ENCODE assay signal across 17 mouse cellular contexts in genomic region chr14:29269816-29270215, GRCm38 (mm10).
DNase-seq lines count a peak whose midpoint lies in the region; ATAC-seq and TF ChIP-seq lines count a peak whose summit lies in the region.
"Had no signal": no experiment of that assay in that cellular context is flagged by ENCODE, and none has a peak within 500 bp of the region (broad histone marks: within the 10 kb centered on the region; RNA-seq: fewer than 3 reads in every experiment).

No protein-coding gene starts in this region.

- no peak overlapping the region for H3K9ac ChIP-seq in lung, postnatal 0 days (replicated peaks; ENCODE audit: low read depth)
- H3K9ac ChIP-seq in ES-E14 (ENCODE audit: insufficient read depth, low read depth, low read length, poor library complexity, severe bottlenecking): no peak overlapping the region
- H3K9ac ChIP-seq in limb, embryonic 11.5 days (ENCODE audit: low read length): no peak overlapping the region
- H3K9ac ChIP-seq: heart, embryonic 12.5 days; liver, embryonic 12.5 days; neural tube, embryonic 15.5 days had no signal

- no peaks in the 10 kb centered on the region for H3K36me3 ChIP-seq in lung, postnatal 0 days (ENCODE audit: insufficient read depth, low read length)
- H3K36me3 ChIP-seq in ES-E14 (ENCODE audit: control insufficient read depth, insufficient read depth, low read length, poor library complexity, severe bottlenecking): no peaks in the 10 kb centered on the region
- no peaks in the 10 kb centered on the region for H3K36me3 ChIP-seq in limb, embryonic 11.5 days (ENCODE audit: control insufficient read depth, insufficient read depth, low read length)
- H3K36me3 ChIP-seq: heart, embryonic 12.5 days; liver, embryonic 12.5 days; neural tube, embryonic 15.5 days had no signal

- TF ChIP-seq EP300 in lung, postnatal 0 days (IDR thresholded peaks at IDR 0.05): no peak

- in situ Hi-C loops in ES-E14 (cut with MboI; ENCODE audit: low sequenced_read_pairs in 2 of 2, unreplicated experiment in 2 of 2): no loop called here

- DNase-seq in lung, postnatal 0 days (ENCODE audit: low spot score): peak; percentile 19
- no peak for DNase-seq in lung, postnatal 10 days
- DNase-seq in ES-E14 (ENCODE audit: low read depth, low spot score): peak; percentile 26
- DNase-seq in embryo, embryonic 11 days: peak; percentile 13
- peak; percentile 25 for DNase-seq in limb, embryonic 11.5 days (ENCODE audit: low spot score)
- DNase-seq: cerebellum, adult 18-20 months; heart, postnatal 36 days; kidney, postnatal 14 days; right cerebral cortex, postnatal 4 days had no signal

- no peaks in the 10 kb centered on the region for H3K9me3 ChIP-seq in lung, postnatal 0 days (ENCODE audit: low read length)
- H3K9me3 ChIP-seq in ES-E14 (ENCODE audit: control insufficient read depth, insufficient read depth, low read depth, low read length): no peaks in the 10 kb centered on the region
- no peaks in the 10 kb centered on the region for H3K9me3 ChIP-seq in limb, embryonic 11.5 days (ENCODE audit: control insufficient read depth, low read length)
- H3K9me3 ChIP-seq: heart, embryonic 12.5 days; liver, embryonic 12.5 days; neural tube, embryonic 15.5 days had no signal

- H3K4me2 ChIP-seq in lung, postnatal 0 days (replicated peaks; ENCODE audit: low read depth, low read length): no peak overlapping the region
- H3K4me2 ChIP-seq in limb, embryonic 11.5 days (ENCODE audit: low read depth, severe bottlenecking): no peak overlapping the region
- H3K4me2 ChIP-seq: heart, embryonic 12.5 days; liver, embryonic 12.5 days; neural tube, embryonic 15.5 days had no signal

- peak; percentile 50; the same call in 1 of the 2 replicates for ATAC-seq in lung, postnatal 0 days
- no peak for ATAC-seq in limb, embryonic 11.5 days (ENCODE audit: insufficient number of reproducible peaks, low FRiP score, low TSS enrichment, low read depth)
- no peak for ATAC-seq in megakaryocyte-erythroid progenitor cell, adult 5-6 weeks (replicated peaks; ENCODE audit: low FRiP score, low TSS enrichment, poor library complexity, severe bottlenecking)
- ATAC-seq in megakaryocyte progenitor cell, adult 5-6 weeks (replicated peaks; ENCODE audit: poor library complexity): no peak
- ATAC-seq: CD4-positive, CD25-positive, alpha-beta regulatory T cell, adult 4 months; intestine, postnatal 0 days; liver, embryonic 12.5 days had no signal

- 37% methylated on average over 2 of the region's 2 CpGs for WGBS in lung, postnatal 0 days
- 53% methylated on average over 2 of the region's 2 CpGs for WGBS in limb, embryonic 11.5 days

- no peak overlapping the region for H3K4me3 ChIP-seq in lung, postnatal 0 days (ENCODE audit: low read depth, low read length)
- no peak overlapping the region for H3K4me3 ChIP-seq in ES-E14 (ENCODE audit: insufficient read depth in 1 of 2, low read depth in 1 of 2, low read length in 2 of 2, poor library complexity in 1 of 2, severe bottlenecking in 1 of 2)
- H3K4me3 ChIP-seq in limb, embryonic 11.5 days (ENCODE audit: low read depth, low read length): no peak overlapping the region
- H3K4me3 ChIP-seq: heart, embryonic 12.5 days; liver, embryonic 12.5 days; neural tube, embryonic 15.5 days had no signal

- H3K27me3 ChIP-seq in lung, postnatal 0 days (replicated peaks; ENCODE audit: insufficient read depth, low read length): no peaks in the 10 kb centered on the region
- H3K27me3 ChIP-seq in limb, embryonic 11.5 days (ENCODE audit: control insufficient read depth, insufficient read depth, low read length): no peaks in the 10 kb centered on the region
- H3K27me3 ChIP-seq: heart, embryonic 12.5 days; liver, embryonic 12.5 days; neural tube, embryonic 15.5 days had no signal

- no peak overlapping the region for H3K27ac ChIP-seq in lung, postnatal 0 days (ENCODE audit: low read length)
- no peak overlapping the region for H3K27ac ChIP-seq in ES-E14 (ENCODE audit: insufficient read depth, low read depth, low read length, poor library complexity, severe bottlenecking)
- H3K27ac ChIP-seq in limb, embryonic 11.5 days (replicated peaks; ENCODE audit: low read depth, low read length): no peak overlapping the region
- H3K27ac ChIP-seq: liver, embryonic 12.5 days; macrophage; neural tube, embryonic 15.5 days had no signal

- no peak for TF ChIP-seq CTCF in lung, postnatal 0 days (IDR thresholded peaks at IDR 0.05)

- no peaks in the 10 kb centered on the region for H3K4me1 ChIP-seq in lung, postnatal 0 days (ENCODE audit: insufficient read depth, low read depth, low read length)
- peaks cover 9 to 14% of the 10 kb centered on the region in 2 experiments; a peak in 3 of 4 replicates for H3K4me1 ChIP-seq in ES-E14 (ENCODE audit: control insufficient read depth in 2 of 2, insufficient read depth in 2 of 2, low read length in 2 of 2, poor library complexity in 1 of 2)
- peaks cover 7% of the 10 kb centered on the region for H3K4me1 ChIP-seq in limb, embryonic 11.5 days (ENCODE audit: control insufficient read depth, insufficient read depth, low read length)
- H3K4me1 ChIP-seq: liver, embryonic 12.5 days had no signal

TF ChIP-seq in ES-E14, 5 proteins besides CTCF, POLR2A, EP300 and RAD21:
- TF ChIP-seq ZNF384 (IDR thresholded peaks at IDR 0.05; ENCODE audit: low read depth, low read length): no peak
- no peak for TF ChIP-seq ZC3H11A (IDR thresholded peaks at IDR 0.05; ENCODE audit: borderline replicate concordance, low read depth, low read length)
